Mouse (Mus musculus): ENCODE measurements around the gene Gng2.

Gng2 gene

DNA sequence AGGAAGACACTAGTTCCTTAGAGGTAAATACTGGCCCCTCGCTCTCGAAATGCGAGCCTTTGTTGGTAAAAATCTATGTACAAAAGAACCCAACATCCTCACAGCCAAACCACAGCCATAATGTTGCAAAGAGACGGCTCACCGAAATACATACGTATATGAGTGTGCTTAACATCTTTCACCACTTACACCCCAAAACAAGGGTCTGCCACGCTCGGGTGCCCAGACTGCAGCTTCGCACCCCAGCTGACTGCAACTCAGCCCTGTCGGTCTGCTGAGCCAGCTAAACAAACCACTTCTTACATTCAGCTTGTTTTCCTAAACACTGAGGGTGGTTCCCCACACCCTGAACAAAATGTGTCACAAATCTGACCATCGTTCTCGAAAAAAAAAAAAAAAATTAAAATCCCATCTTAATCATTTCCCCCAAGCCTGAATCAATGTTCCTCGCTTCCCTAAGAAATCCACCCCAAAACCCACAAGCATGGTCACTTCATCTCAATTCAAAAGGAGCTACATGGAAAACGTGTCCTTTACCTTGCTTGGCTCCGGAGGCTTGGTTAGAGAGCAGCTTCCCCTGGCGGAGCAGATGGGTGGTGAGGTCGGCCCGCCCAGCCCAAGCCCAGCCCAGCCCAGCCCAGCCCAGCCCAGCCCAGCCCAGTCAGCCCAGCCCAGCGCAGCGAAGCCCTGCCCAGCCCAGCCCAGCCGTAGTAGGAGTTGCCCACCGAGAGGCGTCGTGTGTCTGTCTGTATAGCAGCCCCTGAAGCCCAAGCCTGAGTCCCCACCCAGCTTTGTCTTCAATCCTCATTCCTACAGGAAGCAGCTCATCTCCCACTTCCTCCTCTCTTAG is 781 bp downstream of the Gng2 start:
- DNase-seq (ENCODE audit: low spot score in 2 of 2) = peak in 1 of 2 experiments; percentile 52

DNA sequence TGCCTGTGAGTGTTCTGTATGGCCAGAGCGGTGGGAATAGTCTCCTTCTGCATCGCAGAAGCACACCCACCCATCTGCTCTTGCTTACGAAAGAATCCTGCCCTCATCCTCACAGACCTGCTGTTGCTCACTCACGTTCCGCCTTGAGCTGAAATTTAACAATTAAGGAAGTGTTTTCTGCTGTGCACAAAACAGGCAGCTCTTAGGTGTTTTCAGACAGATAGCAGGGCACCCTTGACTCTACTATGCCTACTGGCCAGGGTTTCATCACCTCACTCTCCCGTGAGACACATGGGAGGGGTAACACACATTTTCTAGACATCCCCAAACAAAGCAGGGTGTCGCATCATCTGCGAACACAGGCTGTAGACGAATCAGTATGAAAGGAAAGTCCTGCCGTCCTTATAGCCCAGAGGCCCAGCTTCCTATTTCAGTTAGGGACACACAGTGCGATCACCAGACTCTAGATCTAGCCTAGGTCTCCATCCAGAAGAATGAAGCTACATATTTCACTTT is 2.4 kb downstream of the Gng2 start:
- no peak for DNase-seq (ENCODE audit: low spot score in 2 of 2)

DNA sequence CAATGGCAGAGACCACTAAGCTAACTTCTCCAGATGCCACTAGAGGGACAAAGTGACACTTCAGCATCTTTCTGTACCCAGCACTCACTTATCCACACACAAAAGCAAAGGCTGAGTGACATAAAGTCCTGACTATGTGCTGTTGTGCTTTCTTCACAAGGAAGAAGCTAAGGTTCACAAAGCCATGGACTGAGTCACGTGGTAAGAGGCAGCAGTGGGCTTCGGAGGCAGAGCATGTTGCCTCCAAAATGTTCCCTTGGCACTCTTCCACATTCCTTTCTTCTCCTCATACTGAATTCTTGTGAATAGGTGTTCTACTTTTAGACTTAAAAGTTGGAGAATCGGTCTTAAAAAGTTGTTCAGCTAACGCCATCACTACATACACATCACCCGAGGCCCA is 3.0 kb downstream of the Gng2 start:
- DNase-seq (ENCODE audit: low spot score in 2 of 2) = no peak

DNA sequence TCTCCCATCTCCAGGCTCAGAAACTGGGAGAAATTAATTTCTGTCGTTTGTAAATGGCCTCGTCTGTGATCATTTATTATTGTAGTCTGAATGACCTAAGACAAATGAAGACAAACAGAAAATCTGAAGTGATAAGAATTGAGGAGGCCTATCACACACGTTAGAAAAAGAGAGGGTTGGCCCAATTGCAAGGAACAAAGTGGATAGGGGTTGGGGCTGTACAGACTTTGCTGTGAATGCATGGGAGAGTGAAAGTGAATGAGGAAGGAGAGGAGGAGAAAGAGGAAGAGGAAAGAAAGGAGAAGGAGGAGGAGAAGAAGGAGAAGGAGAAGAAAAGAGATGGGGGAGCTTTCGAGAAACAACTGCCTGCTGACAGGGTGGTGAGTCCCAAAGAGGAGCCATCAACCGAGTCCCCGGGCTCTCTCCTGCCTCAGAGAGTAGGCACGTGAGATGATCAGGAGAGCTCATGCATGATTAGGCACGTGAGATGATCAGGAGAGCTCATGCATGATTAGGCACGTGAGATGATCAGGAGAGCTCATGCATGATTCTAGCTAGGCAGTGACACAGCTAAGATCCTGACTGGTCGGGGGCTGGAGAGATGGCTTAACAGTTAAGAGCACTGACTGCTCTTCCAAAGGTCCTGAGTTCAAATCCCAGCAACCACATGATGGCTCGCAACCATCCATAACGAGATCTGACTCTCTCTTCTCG is 5.0 kb downstream of the Gng2 start:
- no peak for DNase-seq (ENCODE audit: low spot score in 2 of 2)

DNA sequence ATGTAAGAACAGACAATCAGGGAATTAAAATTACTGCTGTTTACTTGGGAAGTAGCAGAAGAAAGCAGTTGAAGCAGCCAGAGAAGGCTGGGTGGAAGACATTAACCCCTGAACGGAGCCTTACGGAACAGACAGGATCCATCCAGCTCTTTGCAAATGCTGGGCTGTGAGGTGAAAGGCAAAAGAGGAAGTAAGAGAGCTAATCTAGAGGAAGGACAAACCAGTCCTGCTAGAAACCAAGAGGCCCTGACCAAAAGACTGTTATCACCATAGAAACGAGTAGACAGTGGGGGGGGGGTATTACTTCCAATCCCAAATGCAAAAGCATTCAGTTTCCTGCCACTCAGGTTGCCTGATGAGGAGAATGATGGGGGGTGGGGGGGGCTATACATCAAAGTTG is 6.6 kb downstream of the Gng2 start:
- DNase-seq (ENCODE audit: low spot score in 2 of 2) = no peak

DNA sequence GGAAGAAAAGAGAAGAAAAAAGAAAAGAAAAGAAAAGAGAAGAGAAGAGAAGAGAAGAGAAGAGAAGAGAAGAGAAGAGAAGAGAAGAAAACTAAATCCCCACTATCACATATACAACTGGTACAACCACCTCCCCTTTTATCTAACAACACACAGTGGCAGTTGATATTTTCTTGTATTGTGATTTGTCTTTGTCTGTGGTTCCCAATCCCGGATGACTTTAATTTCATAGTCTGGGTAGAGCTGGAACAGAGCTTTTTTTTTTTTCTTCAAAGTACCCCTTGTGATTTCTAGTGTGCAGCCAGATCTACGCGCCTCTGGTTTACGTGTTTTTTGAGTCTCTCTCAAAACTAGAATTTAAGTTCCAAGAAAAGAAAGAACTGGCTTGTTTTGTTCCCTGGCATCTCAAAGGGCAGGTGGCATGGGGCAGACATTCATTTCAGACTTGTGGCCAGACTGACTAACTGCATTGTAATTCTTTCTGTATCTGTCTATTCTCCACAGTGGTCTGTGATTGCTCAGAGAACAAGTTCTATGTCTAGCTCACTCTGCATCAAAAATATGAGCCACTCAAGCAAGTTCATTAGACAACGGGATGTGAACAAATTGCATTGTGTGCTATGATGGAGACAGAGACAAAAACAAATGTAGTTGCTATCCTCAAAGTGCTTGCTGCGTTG is 7.2 kb downstream of the Gng2 start:
- DNase-seq (ENCODE audit: low spot score in 2 of 2) = no peak

DNA sequence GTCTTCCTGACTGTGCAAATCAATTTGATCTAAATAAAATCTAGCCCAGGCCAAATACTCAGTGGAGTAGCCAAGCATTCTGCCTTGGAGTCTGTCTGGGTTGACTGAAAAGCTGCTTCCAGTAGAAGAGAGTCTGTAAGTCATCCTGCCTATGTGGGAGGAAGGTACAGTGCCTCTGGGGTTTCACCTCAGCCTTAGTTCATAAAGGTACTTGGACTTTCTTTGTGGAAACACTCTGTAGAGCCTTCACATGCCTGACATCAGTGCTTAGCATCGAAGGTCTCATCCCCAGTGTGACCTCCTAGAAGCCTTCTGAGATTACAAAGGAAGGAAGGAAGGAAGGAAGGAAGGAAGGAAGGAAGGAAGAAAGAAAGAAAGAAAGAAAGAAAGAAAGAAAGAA is 7.9 kb downstream of the Gng2 start:
- DNase-seq (ENCODE audit: low spot score in 2 of 2) = no peak

DNA sequence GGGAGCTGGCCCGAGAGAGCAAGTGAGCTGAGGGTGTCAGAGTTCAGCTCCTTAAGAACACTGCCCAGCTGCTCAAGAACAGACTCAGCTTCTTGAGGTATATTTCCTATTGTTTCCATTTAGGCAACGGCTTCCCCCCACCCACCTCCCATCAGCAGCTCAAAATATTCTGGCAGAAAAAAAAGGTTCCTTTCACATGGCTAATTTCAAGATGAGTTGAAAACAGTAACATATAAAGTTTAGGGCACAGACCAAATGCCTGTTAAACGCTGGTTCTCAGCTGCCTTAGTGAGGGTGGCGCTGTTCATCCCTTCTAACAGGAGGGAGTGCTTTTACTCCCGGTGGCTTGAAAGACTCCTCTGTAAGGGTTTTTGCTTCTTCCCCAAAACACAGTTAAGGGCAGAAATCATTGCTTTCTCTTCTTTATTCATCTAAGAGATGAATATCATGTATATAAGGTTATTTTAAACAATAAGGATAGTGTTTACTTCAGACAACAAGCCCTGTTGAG is 8.4 kb downstream of the Gng2 start:
- no peak for DNase-seq (ENCODE audit: low spot score in 2 of 2)

DNA sequence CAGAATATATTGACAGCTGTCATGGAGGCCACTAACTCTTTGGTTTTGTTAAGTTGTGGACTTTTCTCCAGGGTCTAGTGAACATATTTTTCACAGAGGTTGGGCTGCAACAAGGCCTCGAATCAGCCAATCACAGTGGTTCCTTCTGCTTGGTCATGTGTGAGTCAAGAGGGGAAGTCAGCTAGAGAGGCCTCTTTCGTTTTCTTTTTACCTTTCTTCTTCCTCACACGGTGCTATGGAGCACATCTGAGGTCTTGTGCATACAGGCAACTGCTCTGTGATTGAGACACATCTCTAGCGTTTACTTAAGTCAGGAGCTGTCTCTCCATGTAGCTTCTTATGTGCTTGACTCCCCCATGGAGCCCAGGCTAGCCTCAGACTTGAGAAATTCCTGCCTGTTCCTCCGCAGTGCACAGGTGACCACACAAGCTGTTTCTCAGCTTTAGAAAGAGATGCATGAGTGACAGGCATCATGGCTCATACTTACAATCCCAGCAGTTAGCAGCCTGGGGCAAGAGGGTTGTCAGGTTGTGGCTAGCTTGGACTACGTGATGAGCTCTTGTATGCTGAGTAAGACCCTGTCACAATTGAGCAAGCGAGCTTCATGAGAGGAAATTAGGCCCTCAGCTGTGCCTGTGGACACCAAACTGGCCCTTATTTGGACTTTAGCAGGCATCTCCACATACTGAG is 9.0 kb downstream of the Gng2 start:
- DNase-seq (ENCODE audit: low spot score in 2 of 2) = no peak

DNA sequence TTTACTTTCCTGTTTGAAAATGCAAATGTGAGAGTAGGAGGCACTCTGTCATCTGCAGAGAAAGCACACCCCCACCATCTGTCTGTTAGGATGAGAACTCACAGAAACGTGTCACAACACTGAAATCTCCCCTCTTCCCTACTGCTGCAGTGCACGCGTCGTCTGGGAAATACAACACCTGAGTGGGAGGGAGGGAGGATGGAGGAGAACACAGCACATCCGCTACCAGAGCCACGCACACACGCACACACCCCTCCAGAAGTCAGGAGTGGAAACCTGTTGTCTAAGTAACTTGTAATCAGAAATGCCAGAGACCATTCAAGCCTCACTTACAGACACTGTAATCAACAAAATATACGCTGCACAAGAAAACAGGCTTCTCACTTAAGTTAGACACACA is 9.9 kb downstream of the Gng2 start:
- DNase-seq (ENCODE audit: low spot score in 2 of 2) = no peak

DNA sequence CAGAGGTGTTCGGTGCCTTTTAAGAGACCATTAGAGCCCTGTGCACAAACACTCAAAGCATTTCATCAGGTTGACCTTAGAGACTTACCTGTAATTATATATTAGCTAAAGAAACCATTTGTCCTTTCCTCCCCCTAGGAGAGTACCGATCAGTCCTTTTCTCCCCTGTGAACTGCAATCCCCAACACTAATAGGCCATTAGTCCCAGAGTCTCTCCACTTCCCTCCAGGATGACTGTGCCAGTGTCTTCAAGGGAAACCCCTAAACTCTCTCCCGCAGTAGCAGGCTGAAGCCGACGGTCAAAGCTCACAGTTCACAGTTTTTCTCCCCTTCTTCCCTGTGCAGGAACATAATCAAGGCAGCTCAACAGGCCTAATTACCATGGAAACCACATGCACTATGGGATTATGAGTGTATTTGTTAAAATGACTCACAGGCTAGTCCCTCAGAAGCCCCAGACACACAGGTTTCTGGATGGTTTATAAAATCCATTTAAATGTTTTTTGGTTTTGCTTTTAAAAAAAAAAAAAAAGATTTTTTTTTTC is 13.4 kb downstream of the Gng2 start:
- DNase-seq (ENCODE audit: low spot score in 2 of 2) = no peak

DNA sequence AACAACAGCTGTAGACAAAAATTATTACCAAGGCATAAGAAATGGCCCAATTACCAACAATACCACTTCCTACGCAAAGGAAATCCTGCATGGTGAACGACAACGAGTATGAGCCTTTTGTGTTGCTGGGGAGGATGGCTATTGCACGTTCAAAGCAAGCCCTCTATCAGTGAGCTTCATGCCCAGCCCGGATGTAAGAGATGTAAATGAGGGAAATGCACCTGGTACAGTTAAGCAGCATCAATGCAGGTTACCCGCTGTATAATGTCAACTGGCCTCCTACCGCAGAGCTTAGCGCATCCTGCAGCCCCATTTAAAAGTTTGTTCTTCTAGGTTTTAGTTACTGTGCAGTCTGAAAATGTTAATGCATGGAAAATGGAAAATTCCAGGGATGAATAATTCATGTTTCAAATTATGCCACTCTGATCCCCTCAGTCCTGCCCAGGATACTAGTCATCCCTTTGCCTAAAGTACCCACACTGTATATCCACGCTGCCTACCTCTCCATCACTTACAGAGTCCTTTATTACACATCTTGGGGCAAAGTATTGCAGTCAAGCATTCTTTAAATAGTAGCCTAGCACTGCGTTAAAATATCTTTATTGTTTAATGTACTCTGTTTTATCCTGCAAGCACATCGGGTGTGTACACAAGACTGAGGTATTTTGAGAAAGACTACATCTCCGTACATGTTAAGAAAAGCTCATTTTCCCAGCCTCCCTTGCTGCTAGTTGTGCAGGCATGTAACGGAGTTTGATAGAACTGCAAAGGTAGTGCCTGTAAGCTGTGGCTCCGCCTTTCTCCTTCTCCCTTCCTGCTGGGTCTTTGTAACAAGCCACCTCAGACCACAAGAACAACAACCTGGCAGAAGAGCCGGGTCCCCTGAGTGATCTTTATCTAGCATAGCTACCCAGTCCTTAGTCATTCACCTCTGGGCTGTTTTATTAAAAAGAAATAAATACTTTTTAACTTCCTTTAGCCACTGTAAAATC is 15.2 kb downstream of the Gng2 start:
- no peak for DNase-seq (ENCODE audit: low spot score in 2 of 2)

DNA sequence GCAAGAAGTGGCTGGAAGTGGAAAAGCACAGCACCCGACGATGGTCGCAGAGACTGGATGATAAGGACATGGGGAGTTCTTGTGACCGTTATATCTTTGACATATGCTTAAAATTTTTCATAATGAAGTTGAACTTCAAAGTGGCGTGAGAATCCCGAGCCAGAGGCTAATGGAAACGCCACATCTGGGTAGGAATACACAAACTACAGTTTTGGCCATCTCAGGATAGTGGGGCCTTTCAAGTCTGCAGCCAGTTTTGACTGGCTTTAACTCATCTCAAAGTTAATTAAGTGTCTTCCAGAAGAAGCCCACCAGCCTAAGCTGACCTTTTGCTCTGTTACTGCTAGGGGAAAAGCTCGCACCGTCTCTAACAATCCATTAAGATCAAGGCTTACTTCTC is 17.6 kb downstream of the Gng2 start:
- DNase-seq (ENCODE audit: low spot score in 2 of 2) = no peak

DNA sequence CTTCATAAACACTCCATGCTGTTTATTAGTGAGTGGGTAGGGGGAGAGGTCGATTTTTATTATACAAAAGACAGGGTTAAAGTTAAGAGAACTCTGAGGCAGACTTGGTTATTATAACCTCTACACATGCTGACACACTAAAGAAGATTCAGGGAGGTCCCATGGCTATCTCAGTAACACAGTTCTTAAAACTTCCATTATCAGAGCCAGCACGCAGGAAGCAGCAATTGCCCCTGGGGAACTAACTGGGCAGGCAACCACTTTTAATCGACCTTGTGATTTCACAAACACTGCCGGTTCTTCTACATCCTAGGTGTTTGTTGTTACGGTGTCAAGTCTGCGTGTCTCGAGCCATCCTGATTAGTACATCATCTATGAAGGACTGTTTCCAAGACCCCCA is 22.4 kb downstream of the Gng2 start:
- DNase-seq (ENCODE audit: low spot score in 2 of 2) = no peak

DNA sequence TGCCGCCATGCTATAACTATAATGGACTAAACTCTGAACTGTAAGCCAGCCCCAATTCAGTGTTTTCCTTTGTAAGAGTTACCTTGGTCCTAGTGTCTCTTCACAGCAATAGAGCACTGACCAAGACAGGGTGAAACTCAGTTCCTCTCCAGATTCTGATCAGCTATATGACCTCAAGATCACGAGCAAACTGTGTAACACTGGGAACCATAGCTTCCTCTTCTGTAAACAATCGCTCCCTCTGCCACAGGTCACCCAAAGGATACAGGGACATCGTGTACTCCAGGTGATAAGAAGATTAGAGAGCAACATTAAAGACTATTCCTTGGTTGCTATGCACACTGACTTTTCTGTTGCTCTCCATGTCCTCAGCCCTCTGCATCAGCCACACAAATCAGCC is 26.6 kb downstream of the Gng2 start:
- no peak for DNase-seq (ENCODE audit: low spot score in 2 of 2)

DNA sequence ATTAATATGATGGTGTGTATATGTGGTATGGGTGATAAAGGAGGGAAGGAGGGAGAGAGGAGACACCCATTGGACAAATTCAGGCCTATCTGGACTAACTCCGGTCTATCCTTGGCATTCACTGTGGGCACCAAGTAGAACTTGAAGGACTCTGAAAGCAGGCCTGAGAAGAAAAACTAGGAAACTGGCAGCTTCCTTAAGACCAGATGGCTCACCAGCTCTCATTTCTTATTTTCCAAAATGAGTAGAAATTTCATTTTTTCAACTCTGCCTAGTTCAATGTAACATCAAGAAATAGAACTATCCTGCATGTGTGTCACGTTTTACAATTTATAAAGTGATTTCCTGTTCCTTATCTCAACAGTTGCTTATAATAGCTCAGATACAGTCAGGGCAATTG is 28.0 kb downstream of the Gng2 start:
- DNase-seq (ENCODE audit: low spot score in 2 of 2) = no peak

DNA sequence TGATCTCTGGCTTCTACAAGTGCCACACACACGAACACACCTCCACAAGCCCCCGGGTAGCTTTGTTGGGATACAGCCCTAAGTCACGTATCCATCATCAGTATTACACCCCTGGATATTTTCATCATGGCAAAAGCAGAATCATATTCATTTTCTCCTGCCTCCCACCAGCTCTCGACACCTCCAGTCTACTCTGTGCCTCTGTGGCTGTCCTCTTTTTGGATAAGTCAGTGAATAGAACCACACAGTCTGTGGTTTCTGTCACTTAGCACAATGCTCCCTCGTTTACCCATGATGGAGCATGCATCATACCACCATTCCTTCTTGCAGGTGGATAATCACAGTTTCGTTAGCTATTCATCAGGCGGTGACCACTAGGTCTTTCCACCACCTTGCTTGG is 31.2 kb downstream of the Gng2 start:
- DNase-seq (ENCODE audit: low spot score in 2 of 2) = no peak

DNA sequence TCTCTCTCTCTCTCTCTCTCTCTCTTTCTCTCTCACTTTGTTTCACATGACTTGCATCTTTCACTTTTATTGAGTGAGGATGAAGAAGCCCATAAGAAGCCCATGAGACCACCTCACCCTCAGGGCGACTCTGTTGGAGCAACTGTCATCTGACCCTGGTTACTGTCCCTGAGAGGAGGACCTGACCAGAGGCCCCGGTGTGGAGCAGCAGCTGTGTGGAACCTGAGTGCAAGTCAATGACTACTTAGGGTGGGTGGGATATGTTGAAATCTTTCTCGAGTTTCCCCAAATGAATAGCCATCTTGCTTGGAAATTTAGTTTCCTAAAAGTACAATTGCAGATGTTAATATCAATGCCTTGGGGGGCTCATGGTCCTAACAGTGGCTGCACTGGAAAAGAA is 34.7 kb downstream of the Gng2 start:
- no peak for DNase-seq (ENCODE audit: low spot score in 2 of 2)

DNA sequence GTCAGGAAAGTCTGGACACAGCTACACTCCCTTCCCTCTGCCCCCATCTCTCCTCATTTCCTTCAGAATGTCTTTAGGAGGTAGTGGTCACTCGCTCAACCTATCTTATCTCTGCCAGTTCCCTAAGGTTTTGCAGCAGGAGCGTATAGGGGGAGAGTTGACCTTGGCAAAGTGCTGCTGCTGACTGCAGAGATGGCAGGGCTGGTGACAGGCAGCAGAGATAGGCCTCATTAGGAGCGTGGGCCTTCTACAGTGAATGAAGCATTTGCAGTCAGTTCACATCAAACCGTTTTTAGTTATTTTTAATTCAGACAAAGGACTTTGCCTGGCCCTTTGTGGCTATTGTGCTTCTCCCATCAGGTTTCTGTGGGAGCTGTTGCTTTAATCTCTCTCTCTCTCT is 35.1 kb downstream of the Gng2 start:
- DNase-seq (ENCODE audit: low spot score in 2 of 2) = no peak

DNA sequence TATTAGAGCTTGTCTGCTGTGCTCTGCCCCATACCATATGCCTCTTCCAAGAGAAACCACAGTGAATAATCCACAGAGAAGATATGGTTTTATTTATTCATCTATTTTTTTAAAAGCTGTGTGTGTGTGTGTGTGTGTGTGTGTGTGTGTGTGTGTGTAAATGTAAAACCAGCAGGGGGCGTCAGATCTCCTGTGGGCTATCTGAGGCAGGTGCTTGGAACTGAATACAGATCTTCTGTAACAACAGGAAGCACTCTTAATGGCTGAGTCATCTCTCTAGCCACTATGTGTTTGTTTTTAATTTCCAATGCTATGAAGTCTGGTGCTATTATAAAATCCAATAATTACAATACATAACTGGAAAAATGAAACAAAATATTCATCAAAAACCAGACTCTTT is 37.4 kb downstream of the Gng2 start:
- no peak for DNase-seq (ENCODE audit: low spot score in 2 of 2)
